Comparison of ENCODE assay signal across 18 mouse cellular contexts in genomic region chr17:26567142-26567817, GRCm38 (mm10). TPM values are rescaled to one million over a fixed set of nuclear protein-coding genes. Genes with fewer than 3 reads are reported as not detected.
DNase-seq lines count a peak whose midpoint lies in the region; ATAC-seq and TF ChIP-seq lines count a peak whose summit lies in the region.
"Had no signal": no experiment of that assay in that cellular context is flagged by ENCODE, and none has a peak within 500 bp of the region (broad histone marks: within the 10 kb centered on the region; RNA-seq: fewer than 3 reads in every experiment).

No protein-coding gene starts in this region.

- H3K4me2 ChIP-seq in limb, embryonic 13.5 days (replicated peaks) = no peak overlapping the region
- no peak overlapping the region for H3K4me2 ChIP-seq in intestine, embryonic 15.5 days (replicated peaks)
- no peak overlapping the region for H3K4me2 ChIP-seq in stomach, embryonic 14.5 days (replicated peaks; ENCODE audit: low read depth, low read length)
- H3K4me2 ChIP-seq: heart, embryonic 11.5 days; liver, embryonic 15.5 days; midbrain, embryonic 12.5 days; neural tube, embryonic 13.5 days had no signal

- H3K9ac ChIP-seq in heart, adult 2 months (ENCODE audit: low read depth, low read length) = no peak overlapping the region
- no peak overlapping the region for H3K9ac ChIP-seq in limb, embryonic 13.5 days
- no peak overlapping the region for H3K9ac ChIP-seq in intestine, embryonic 15.5 days
- no peak overlapping the region for H3K9ac ChIP-seq in stomach, embryonic 14.5 days (replicated peaks; ENCODE audit: low read depth, low read length)
- H3K9ac ChIP-seq: forebrain, postnatal 0 days; liver, embryonic 15.5 days; midbrain, embryonic 12.5 days; neural tube, embryonic 13.5 days had no signal

- intact Hi-C loops in heart, adult 2 months (cut with DNase I) = no loop called here
- intact Hi-C loops in heart, postnatal 14 days (cut with DNase I) = no loop called here

- no peak for DNase-seq in heart, adult 2 months
- DNase-seq in heart, postnatal 14 days = no peak
- DNase-seq in limb, embryonic 10.5 days (ENCODE audit: low spot score) = no peak
- DNase-seq in midbrain, embryonic 10.5 days (ENCODE audit: low spot score) = no peak
- DNase-seq: forebrain, postnatal 0 days; layer of hippocampus, postnatal 36 days; left cerebral cortex, postnatal 4 days; lung, postnatal 36 days; right cerebral cortex, postnatal 14 days; thymus, postnatal 25 days had no signal

- H3K27ac ChIP-seq in heart, adult 2 months = peak overlapping the region; percentile 37
- H3K27ac ChIP-seq in limb, embryonic 13.5 days = peak overlapping the region; percentile 52; the same call in 1 of the 2 replicates
- no peak overlapping the region for H3K27ac ChIP-seq in limb, embryonic 10.5 days
- H3K27ac ChIP-seq in intestine, embryonic 15.5 days = peak overlapping the region; percentile 32; the same call in 1 of the 2 replicates
- peak overlapping the region; percentile 39; the same call in 1 of the 2 replicates for H3K27ac ChIP-seq in stomach, embryonic 14.5 days (ENCODE audit: low read length)
- no peak overlapping the region for H3K27ac ChIP-seq in midbrain, embryonic 10.5 days (replicated peaks)
- H3K27ac ChIP-seq: hindbrain, embryonic 10.5 days; liver, embryonic 15.5 days; midbrain, embryonic 12.5 days; neural tube, embryonic 13.5 days had no signal

- H3K27me3 ChIP-seq in heart, adult 2 months (ENCODE audit: control insufficient read depth, insufficient read depth, low read length) = no peaks in the 10 kb centered on the region
- H3K27me3 ChIP-seq in limb, embryonic 13.5 days = no peaks in the 10 kb centered on the region
- no peaks in the 10 kb centered on the region for H3K27me3 ChIP-seq in limb, embryonic 10.5 days (ENCODE audit: low read depth, poor library complexity, severe bottlenecking)
- no peaks in the 10 kb centered on the region for H3K27me3 ChIP-seq in intestine, embryonic 15.5 days (replicated peaks)
- H3K27me3 ChIP-seq in stomach, embryonic 14.5 days (ENCODE audit: control insufficient read depth, insufficient read depth, low read length) = no peaks in the 10 kb centered on the region
- H3K27me3 ChIP-seq in midbrain, embryonic 10.5 days (ENCODE audit: low read depth, poor library complexity, severe bottlenecking) = no peaks in the 10 kb centered on the region
- H3K27me3 ChIP-seq: liver, embryonic 15.5 days; midbrain, embryonic 12.5 days; neural tube, embryonic 13.5 days had no signal

- H3K4me3 ChIP-seq in heart, adult 2 months = no peak overlapping the region
- H3K4me3 ChIP-seq in limb, embryonic 13.5 days = no peak overlapping the region
- no peak overlapping the region for H3K4me3 ChIP-seq in limb, embryonic 10.5 days
- H3K4me3 ChIP-seq in intestine, embryonic 15.5 days (replicated peaks) = no peak overlapping the region
- H3K4me3 ChIP-seq in stomach, embryonic 14.5 days (ENCODE audit: low read depth, low read length) = no peak overlapping the region
- H3K4me3 ChIP-seq in midbrain, embryonic 10.5 days = no peak overlapping the region
- H3K4me3 ChIP-seq: hindbrain, embryonic 10.5 days; liver, embryonic 15.5 days; midbrain, embryonic 12.5 days; neural tube, embryonic 13.5 days had no signal

- 55% methylated on average over 8 of the region's 8 CpGs for WGBS in heart, adult 2 months
- WGBS in limb, embryonic 13.5 days = 40% methylated on average over 8 of the region's 8 CpGs
- 48% methylated on average over 8 of the region's 8 CpGs for WGBS in limb, embryonic 10.5 days
- 29% methylated on average over 8 of the region's 8 CpGs for WGBS in intestine, embryonic 15.5 days
- WGBS in stomach, embryonic 14.5 days = 31% methylated on average over 8 of the region's 8 CpGs
- WGBS in midbrain, embryonic 10.5 days = 91% methylated on average over 8 of the region's 8 CpGs

- ATAC-seq in limb, embryonic 13.5 days (ENCODE audit: low FRiP score, low read depth) = no peak
- no peak for ATAC-seq in intestine, embryonic 15.5 days
- ATAC-seq in stomach, embryonic 14.5 days (ENCODE audit: insufficient number of reproducible peaks, insufficient read depth, low FRiP score, low read depth) = no peak
- ATAC-seq: forebrain, postnatal 0 days had no signal

- no peak for TF ChIP-seq EP300 in heart, adult 2 months (IDR thresholded peaks at IDR 0.05; ENCODE audit: insufficient read depth, low read depth, low read length)

- 0 out of 2 replicates have a peak, but pooled peaks cover 7% of the 10 kb centered on the region for H3K9me3 ChIP-seq in limb, embryonic 13.5 days
- 0 out of 2 replicates have a peak, but pooled peaks cover 4% of the 10 kb centered on the region for H3K9me3 ChIP-seq in limb, embryonic 10.5 days (replicated peaks)
- H3K9me3 ChIP-seq in intestine, embryonic 15.5 days = no peaks in the 10 kb centered on the region
- no peaks in the 10 kb centered on the region for H3K9me3 ChIP-seq in stomach, embryonic 14.5 days (ENCODE audit: control insufficient read depth, low read depth, low read length)
- H3K9me3 ChIP-seq in midbrain, embryonic 10.5 days (replicated peaks) = peaks cover 12% of the 10 kb centered on the region; the same call in 1 of the 2 replicates
- H3K9me3 ChIP-seq: liver, embryonic 15.5 days; midbrain, embryonic 12.5 days had no signal

- H3K79me2 ChIP-seq in heart, adult 2 months (replicated peaks; ENCODE audit: control insufficient read depth, insufficient read depth, low read length) = peaks cover 6% of the 10 kb centered on the region; the same call in 1 of the 2 replicates

- peaks cover 18% of the 10 kb centered on the region for H3K4me1 ChIP-seq in heart, adult 2 months (ENCODE audit: control insufficient read depth, insufficient read depth, low read length)
- peaks cover 25% of the 10 kb centered on the region for H3K4me1 ChIP-seq in limb, embryonic 13.5 days
- H3K4me1 ChIP-seq in limb, embryonic 10.5 days = peaks cover 11% of the 10 kb centered on the region
- H3K4me1 ChIP-seq in intestine, embryonic 15.5 days (replicated peaks) = peaks cover 39% of the 10 kb centered on the region
- peaks cover 12% of the 10 kb centered on the region for H3K4me1 ChIP-seq in stomach, embryonic 14.5 days (ENCODE audit: control insufficient read depth, insufficient read depth, low read length)
- peaks cover 27% of the 10 kb centered on the region for H3K4me1 ChIP-seq in midbrain, embryonic 10.5 days

- no peak for TF ChIP-seq POLR2A in heart, adult 2 months (IDR thresholded peaks at IDR 0.05; ENCODE audit: insufficient read depth, low read depth, low read length)

- TF ChIP-seq CTCF in heart, adult 2 months (IDR thresholded peaks at IDR 0.05) = no peak

- H3K36me3 ChIP-seq in heart, adult 2 months (ENCODE audit: control insufficient read depth, insufficient read depth, low read length) = no peaks in the 10 kb centered on the region
- H3K36me3 ChIP-seq in limb, embryonic 13.5 days = peaks cover 79% of the 10 kb centered on the region
- H3K36me3 ChIP-seq in limb, embryonic 10.5 days = peaks cover 90% of the 10 kb centered on the region
- H3K36me3 ChIP-seq in intestine, embryonic 15.5 days = peaks cover 14% of the 10 kb centered on the region
- peaks cover 30% of the 10 kb centered on the region for H3K36me3 ChIP-seq in stomach, embryonic 14.5 days (ENCODE audit: control insufficient read depth, insufficient read depth, low read length)
- peaks cover 90% of the 10 kb centered on the region for H3K36me3 ChIP-seq in midbrain, embryonic 10.5 days

RNA-seq across cellular contexts. Expression of gene Dusp1, which starts 5.4 kb away (rescaled TPM):
- total RNA-seq in heart, adult 2 months (2021) = 10 to 100 TPM; 61.4 to 71.3 TPM
- 122 and 171 TPM in 2 replicates for polyA plus RNA-seq in heart, adult 2 months (2012; rRNA removed)
- 10 to 100 TPM; 91.2 to 99.6 TPM for total RNA-seq in heart, postnatal 14 days (2021)
- 17.5 and 18.9 TPM in 2 replicates for polyA plus RNA-seq in limb, embryonic 13.5 days (2015; fragmentation: Nextera tagmentation; extraction: Ambion mirVana)
- polyA plus RNA-seq in limb, embryonic 10.5 days (2016; fragmentation: Nextera tagmentation; extraction: Ambion mirVana) = 23.5 and 26.1 TPM in 2 replicates
- polyA plus RNA-seq in intestine, embryonic 15.5 days (2015; fragmentation: Nextera tagmentation; extraction: Ambion mirVana) = 14.3 and 15.1 TPM in 2 replicates
- 16.2 and 21.0 TPM in 2 replicates for polyA plus RNA-seq in stomach, embryonic 14.5 days (2014; fragmentation: Nextera tagmentation; extraction: Ambion mirVana)
- polyA plus RNA-seq in midbrain, embryonic 10.5 days (2016; fragmentation: Nextera tagmentation; extraction: Ambion mirVana) = 21.7 and 28.8 TPM in 2 replicates

RNA-seq across cellular contexts. Expression of gene Ergic1, which starts 6.0 kb away (rescaled TPM):
- 10 to 100 TPM; 53.6 to 59.4 TPM for total RNA-seq in heart, adult 2 months (2021)
- polyA plus RNA-seq in heart, adult 2 months (2012; rRNA removed) = 64.4 and 84.3 TPM in 2 replicates
- total RNA-seq in heart, postnatal 14 days (2021) = 10 to 100 TPM; 51.1 to 59.5 TPM
- polyA plus RNA-seq in limb, embryonic 13.5 days (2015; fragmentation: Nextera tagmentation; extraction: Ambion mirVana) = 122 and 126 TPM in 2 replicates
- polyA plus RNA-seq in limb, embryonic 10.5 days (2016; fragmentation: Nextera tagmentation; extraction: Ambion mirVana) = 114 and 121 TPM in 2 replicates
- 97.0 and 100 TPM in 2 replicates for polyA plus RNA-seq in intestine, embryonic 15.5 days (2015; fragmentation: Nextera tagmentation; extraction: Ambion mirVana)
- 133 and 142 TPM in 2 replicates for polyA plus RNA-seq in stomach, embryonic 14.5 days (2014; fragmentation: Nextera tagmentation; extraction: Ambion mirVana)
- polyA plus RNA-seq in midbrain, embryonic 10.5 days (2016; fragmentation: Nextera tagmentation; extraction: Ambion mirVana) = 104 and 113 TPM in 2 replicates

Comparison
In these comparisons a context has a peak if more than half of its experiments do, and no peak if none do; other contexts are left out.
1. H3K27ac ChIP-seq: peak in heart, adult 2 months (single experiment), limb, embryonic 13.5 days (single experiment), intestine, embryonic 15.5 days (single experiment) and stomach, embryonic 14.5 days (single experiment); none in limb, embryonic 10.5 days (single experiment) and midbrain, embryonic 10.5 days (single experiment).